Mouse (Mus musculus): ENCODE data around the gene Dnttip2. TPM values are rescaled to one million over a fixed set of nuclear protein-coding genes. Genes with fewer than 3 reads are reported as not detected.

The Dnttip2 gene
- total RNA-seq, 2 experiments from 2014 or later = 76.9 to 81.9 TPM

DNA sequence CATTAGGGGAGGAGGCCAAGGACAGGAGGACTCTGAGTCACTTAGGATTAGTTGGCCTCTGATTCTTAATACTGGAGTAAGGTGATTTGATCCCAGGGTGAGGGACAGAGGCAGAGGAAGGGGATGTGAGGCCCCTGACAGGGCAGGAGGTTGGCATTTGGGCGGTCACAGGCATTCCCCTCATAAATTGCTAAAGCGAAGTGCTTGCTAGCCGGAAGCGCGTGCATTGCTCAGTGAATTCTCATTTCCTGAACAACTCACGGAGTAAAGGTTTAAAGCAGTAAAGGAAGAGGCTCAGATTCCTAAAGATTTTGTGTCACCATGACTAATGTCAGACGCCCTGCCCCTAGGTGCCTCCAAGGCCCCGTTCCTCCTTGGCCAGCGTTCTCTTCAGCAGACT, 48.0 kb downstream of the Dnttip2 start:
- ATAC-seq (ENCODE audit: poor library complexity, severe bottlenecking) = peak; percentile 45

DNA sequence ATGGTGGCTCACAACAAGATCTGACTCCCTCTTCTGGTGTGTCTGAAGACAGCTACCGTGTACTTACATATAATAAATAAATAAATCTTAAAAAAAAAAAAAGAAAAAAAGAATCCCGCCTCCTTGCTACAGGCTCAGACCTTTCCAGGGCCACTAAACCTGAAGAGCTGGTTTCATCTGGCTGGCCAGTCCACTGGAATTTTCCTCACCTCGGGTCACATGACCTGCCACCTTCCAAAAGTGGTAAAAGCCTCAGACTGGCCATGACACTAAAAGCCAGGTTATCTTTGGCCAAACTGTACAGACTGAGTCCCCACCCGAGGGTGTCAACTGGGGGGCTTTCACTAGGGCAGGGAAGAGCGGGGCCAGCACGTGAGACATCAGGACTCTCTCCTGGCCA, 49.7 kb downstream of the Dnttip2 start:
- ATAC-seq (ENCODE audit: poor library complexity, severe bottlenecking) = no peak

DNA sequence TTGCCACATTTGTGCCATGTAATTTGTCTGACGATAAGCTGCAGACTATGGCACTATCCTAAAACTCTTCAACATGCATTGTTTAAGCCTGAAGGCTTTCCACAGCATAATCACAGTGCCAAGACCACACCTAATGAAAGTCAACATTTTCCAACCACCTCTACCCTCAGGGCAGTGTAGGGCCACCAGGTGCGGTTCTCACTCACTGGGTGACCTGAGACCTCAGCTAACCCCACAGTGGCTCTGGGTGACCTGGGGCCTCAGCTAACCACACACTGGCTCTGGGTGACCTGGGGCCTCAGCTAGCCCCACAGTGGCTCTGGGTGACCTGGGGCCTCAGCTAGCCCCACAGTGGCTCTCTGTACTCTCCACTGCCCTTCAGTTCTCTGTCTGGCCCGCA, 50.3 kb downstream of the Dnttip2 start:
- no peak for ATAC-seq (ENCODE audit: poor library complexity, severe bottlenecking)

DNA sequence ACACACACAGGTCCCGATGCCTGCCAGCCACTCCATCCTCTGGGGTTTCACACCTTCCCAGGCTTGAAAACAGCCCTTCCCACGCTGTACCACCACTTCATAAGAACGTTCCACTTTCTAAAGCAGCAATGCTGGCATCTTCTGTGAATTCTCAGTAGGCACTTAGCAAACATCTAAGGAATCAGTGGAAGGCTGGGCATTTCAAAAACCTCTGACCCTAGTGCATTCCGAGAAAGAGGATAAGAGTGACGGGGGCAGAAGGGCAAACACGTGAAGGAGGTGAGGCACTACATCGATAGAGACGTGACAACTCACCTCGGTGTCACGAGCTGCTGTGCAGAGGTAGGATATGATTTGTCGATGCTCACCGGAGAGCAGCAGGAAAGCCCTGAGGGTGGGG, 56.3 kb downstream of the Dnttip2 start:
- ATAC-seq (ENCODE audit: poor library complexity, severe bottlenecking) = no peak

DNA sequence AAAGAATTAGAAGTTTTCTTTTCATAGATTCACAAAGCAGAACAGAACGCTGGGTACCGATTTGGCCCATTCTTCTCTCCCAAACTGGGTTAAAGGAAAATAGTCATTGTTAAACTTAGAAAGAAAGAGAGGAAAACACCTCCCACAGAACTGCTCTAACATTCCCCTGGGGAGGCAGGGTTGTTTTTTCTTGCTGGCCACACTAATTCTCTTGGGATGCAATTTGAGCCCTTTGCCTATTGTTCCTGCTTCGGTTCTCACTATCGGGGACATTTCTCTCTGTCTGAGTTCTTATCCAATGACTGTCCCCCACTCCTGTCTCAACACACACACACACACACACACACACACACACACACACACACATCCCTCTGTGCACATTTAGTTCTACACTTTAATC, 59.3 kb downstream of the Dnttip2 start:
- ATAC-seq (ENCODE audit: poor library complexity, severe bottlenecking) = no peak

DNA sequence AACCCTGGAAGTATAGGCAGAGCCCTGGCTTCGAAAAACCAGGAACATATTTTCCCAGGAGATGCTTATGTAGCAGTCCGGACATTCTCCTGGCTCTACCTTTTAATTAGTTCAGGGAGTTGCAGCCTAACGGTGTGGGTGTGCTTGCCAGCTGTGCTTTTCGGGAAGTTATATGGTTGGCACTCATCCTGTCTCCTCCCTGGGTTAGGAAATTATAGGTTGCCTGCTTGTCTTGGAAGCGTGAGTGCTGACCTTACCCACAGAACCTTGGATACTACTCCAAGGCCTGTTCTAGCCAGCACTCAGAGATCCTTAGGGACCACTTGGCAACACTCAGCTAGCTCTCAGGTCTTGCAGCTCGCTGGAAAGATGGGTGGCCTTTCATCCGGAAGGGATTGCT, 59.7 kb downstream of the Dnttip2 start:
- ATAC-seq (ENCODE audit: poor library complexity, severe bottlenecking) = no peak

DNA sequence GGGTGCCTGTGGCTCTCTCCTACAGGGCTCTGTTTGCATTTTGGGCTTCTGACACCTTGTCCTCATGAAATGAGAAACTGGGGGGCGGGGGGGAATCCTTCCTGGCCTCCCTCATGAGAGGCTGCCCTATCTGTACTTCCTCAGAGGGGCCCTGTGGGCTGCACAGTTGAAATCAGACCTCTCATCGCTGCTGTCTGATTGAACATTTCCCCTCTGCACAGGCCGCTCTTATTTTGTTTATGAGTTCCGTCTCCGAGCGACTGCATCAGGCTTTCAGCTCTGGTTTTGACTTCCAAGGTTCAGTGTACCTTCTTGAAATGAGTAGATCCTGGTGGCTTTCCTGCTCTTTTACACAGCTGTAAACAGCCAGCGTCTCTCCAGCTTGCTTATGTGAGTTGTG, 60.2 kb downstream of the Dnttip2 start:
- ATAC-seq (ENCODE audit: poor library complexity, severe bottlenecking) = peak; percentile 50; the same call in 1 of the 2 replicates

Other genes starting within 250 kb of the Dnttip2 start
- 0.91 and 1.4 TPM in 2 replicates for gene Abca4, start 229.9 kb upstream of the Dnttip2 start, total RNA-seq (2015)
- gene Abca4, start 229.9 kb upstream of the Dnttip2 start, total RNA-seq (2017) = 0.57 and 0.92 TPM in 2 replicates
- 59.2 and 67.7 TPM in 2 replicates for gene Gclm, start 28.8 kb upstream of the Dnttip2 start, total RNA-seq (2015)
- 20.2 and 28.8 TPM in 2 replicates for gene Gclm, start 28.8 kb upstream of the Dnttip2 start, total RNA-seq (2017)
- gene Bcar3, start 19.7 kb downstream of the Dnttip2 start, total RNA-seq (2015) = 0.46 and 1.2 TPM in 2 replicates
- 1.2 and 2.0 TPM in 2 replicates for gene Bcar3, start 19.7 kb downstream of the Dnttip2 start, total RNA-seq (2017)

Measured in megakaryocyte, adult 5-6 weeks (primary cell).